Mouse (Mus musculus) CH12.LX (cell line): ENCODE data around the gene Gm5294.

Source experiments
- CTCF ChIP-seq, 2 experiments: IDR thresholded peaks in 1 of 2; conservative IDR thresholded peaks in 1 of 2; 2 replicates each; pipeline ENCODE4 v1.5.1; 2011 to 2012; ENCODE audit warnings: low read depth in 2 of 2, low read length in 2 of 2, improper control_type of control experiment in 1 of 2, inconsistent platforms in 1 of 2, mild to moderate bottlenecking in 1 of 2, moderate library complexity in 1 of 2
- E2F4 ChIP-seq: IDR thresholded peaks from 2 replicates; pipeline ENCODE4 v1.6.1; 2011; ENCODE audit warnings: low read depth, low read length, improper control_type of control experiment; ENCODE audit not compliant: insufficient replicate concordance
- EP300 ChIP-seq: IDR thresholded peaks from 2 replicates; pipeline ENCODE4 v1.6.1; 2011; ENCODE audit warnings: low read length, improper control_type of control experiment
- JUND ChIP-seq: conservative IDR thresholded peaks from 2 replicates; pipeline ENCODE4 v1.6.1; 2011; ENCODE audit warnings: low read depth, low read length, improper control_type of control experiment
- MAFK ChIP-seq: IDR thresholded peaks from 2 replicates; pipeline ENCODE4 v1.6.1; 2011; ENCODE audit warnings: low read length, improper control_type of control experiment; ENCODE audit not compliant: insufficient replicate concordance
- MAX ChIP-seq: IDR thresholded peaks from 2 replicates; pipeline ENCODE4 v1.6.1; 2011; ENCODE audit warnings: low read length, improper control_type of control experiment
- MYC ChIP-seq: IDR thresholded peaks from 2 replicates; pipeline ENCODE4 v1.6.1; 2011; ENCODE audit warnings: low read depth, mild to moderate bottlenecking, improper control_type of control experiment, low read length
- NELFE ChIP-seq: IDR thresholded peaks from 2 replicates; pipeline ENCODE4 v1.6.1; 2011; ENCODE audit warnings: low read depth, low read length, improper control_type of control experiment
- POLR2A ChIP-seq: IDR thresholded peaks from 2 replicates; pipeline ENCODE4 v1.6.1; 2011; ENCODE audit warnings: low read depth, mild to moderate bottlenecking, improper control_type of control experiment, low read length
- POLR2AphosphoS2 ChIP-seq: IDR thresholded peaks from 2 replicates; pipeline ENCODE4 v1.6.1; 2011; ENCODE audit warnings: low read depth, low read length, improper control_type of control experiment
- RAD21 ChIP-seq: IDR thresholded peaks from 2 replicates; pipeline ENCODE4 v1.6.1; 2011; ENCODE audit warnings: low read depth, mild to moderate bottlenecking, low read length, improper control_type of control experiment, moderate library complexity
- TCF12 ChIP-seq: IDR thresholded peaks from 2 replicates; pipeline ENCODE4 v1.6.1; 2014; ENCODE audit warnings: low read depth, mild to moderate bottlenecking, inconsistent platforms, low read length, improper control_type of control experiment
- ZMIZ1 ChIP-seq: IDR thresholded peaks from 2 replicates; pipeline ENCODE4 v1.6.1; 2012; ENCODE audit warnings: low read depth, mild to moderate bottlenecking, inconsistent platforms, low read length, improper control_type of control experiment

GRCm38 (mm10) chr5:138782697-138783096 is 37.2 kb upstream of the Gm5294 start:
- no peak for TF ChIP-seq CTCF (conservative IDR thresholded peaks at IDR 0.05 in 1 of 2, IDR thresholded peaks at IDR 0.05 in 1 of 2; ENCODE audit: low read depth in 2 of 2, low read length in 2 of 2)
- no peak for TF ChIP-seq RAD21
- TF ChIP-seq TCF12 = no peak
- no peak for TF ChIP-seq EP300
- no peak for TF ChIP-seq E2F4
- TF ChIP-seq MAX = no peak
- TF ChIP-seq POLR2A = no peak
- no peak for TF ChIP-seq NELFE
- TF ChIP-seq MYC = no peak
- no peak for TF ChIP-seq MAFK
- no peak for TF ChIP-seq ZMIZ1
- TF ChIP-seq JUND = no peak
- no peak for TF ChIP-seq POLR2AphosphoS2
